Comparison of ENCODE assay signal across 8 mouse cellular contexts in genomic region chr11:83418566-83418965, GRCm38 (mm10). TPM values are rescaled to one million over a fixed set of nuclear protein-coding genes. Genes with fewer than 3 reads are reported as not detected.
DNase-seq lines count a peak whose midpoint lies in the region; ATAC-seq and TF ChIP-seq lines count a peak whose summit lies in the region.
"Had no signal": no experiment of that assay in that cellular context is flagged by ENCODE, and none has a peak within 500 bp of the region (broad histone marks: within the 10 kb centered on the region; RNA-seq: fewer than 3 reads in every experiment).

No protein-coding gene starts in this region.

- peaks cover 11% of the 10 kb centered on the region; the same call in 1 of the 2 replicates for H3K27me3 ChIP-seq in lung, postnatal 0 days (replicated peaks; ENCODE audit: insufficient read depth, low read length)
- peaks cover 73% of the 10 kb centered on the region for H3K27me3 ChIP-seq in forebrain, embryonic 10.5 days (ENCODE audit: poor library complexity, severe bottlenecking)
- H3K27me3 ChIP-seq in midbrain, embryonic 12.5 days = peaks cover 71% of the 10 kb centered on the region

- ATAC-seq in lung, postnatal 0 days = peak; percentile 73
- ATAC-seq in midbrain, embryonic 12.5 days (ENCODE audit: low FRiP score, low read depth) = peak; percentile 38; the same call in 1 of the 2 replicates

- no peak overlapping the region for H3K9ac ChIP-seq in lung, postnatal 0 days (replicated peaks; ENCODE audit: low read depth)
- H3K9ac ChIP-seq in midbrain, embryonic 12.5 days (replicated peaks) = no peak overlapping the region

- 5% methylated on average over 38 of the region's 38 CpGs for whole genome bisulfite sequencing in lung, postnatal 0 days
- 8% methylated on average over 38 of the region's 38 CpGs for WGBS in forebrain, embryonic 10.5 days
- 7% methylated on average over 38 of the region's 38 CpGs for WGBS in midbrain, embryonic 12.5 days

- no peaks in the 10 kb centered on the region for H3K9me3 ChIP-seq in lung, postnatal 0 days (ENCODE audit: low read length)
- H3K9me3 ChIP-seq in forebrain, embryonic 10.5 days = no peaks in the 10 kb centered on the region
- H3K9me3 ChIP-seq in midbrain, embryonic 12.5 days = no peaks in the 10 kb centered on the region

- no peak for TF ChIP-seq EP300 in lung, postnatal 0 days (IDR thresholded peaks at IDR 0.05)

- H3K4me3 ChIP-seq in lung, postnatal 0 days (ENCODE audit: low read depth, low read length) = no peak overlapping the region
- peak overlapping the region; percentile 33 for H3K4me3 ChIP-seq in forebrain, embryonic 10.5 days
- peak overlapping the region; percentile 2; the same call in 1 of the 2 replicates for H3K4me3 ChIP-seq in layer of hippocampus, adult 2 months
- peak overlapping the region; percentile 24; the same call in 1 of the 2 replicates for H3K4me3 ChIP-seq in midbrain, embryonic 12.5 days

- H3K36me3 ChIP-seq in lung, postnatal 0 days (ENCODE audit: insufficient read depth, low read length) = no peaks in the 10 kb centered on the region
- H3K36me3 ChIP-seq in forebrain, embryonic 10.5 days (replicated peaks) = no peaks in the 10 kb centered on the region
- no peaks in the 10 kb centered on the region for H3K36me3 ChIP-seq in midbrain, embryonic 12.5 days

- peak; percentile 45 for DNase-seq in lung, postnatal 0 days (ENCODE audit: low spot score)
- no peak for DNase-seq in lung, postnatal 25 days (ENCODE audit: low spot score)
- no peak for DNase-seq in forebrain, embryonic 10.5 days (ENCODE audit: extremely low spot score, low spot score)
- peak in 1 of 2 experiments; percentile 44 for DNase-seq in layer of hippocampus, adult 2 months (ENCODE audit: low spot score in 2 of 2)
- DNase-seq in urinary bladder, postnatal 10 days (ENCODE audit: low spot score) = no peak
- no peak for DNase-seq in ovary, postnatal 14 days (ENCODE audit: low spot score)

- peak; percentile 36 for TF ChIP-seq CTCF in lung, postnatal 0 days (IDR thresholded peaks at IDR 0.05)
- TF ChIP-seq CTCF in layer of hippocampus, adult 2 months (conservative IDR thresholded peaks at IDR 0.05) = peak; percentile 25

- H3K4me2 ChIP-seq in lung, postnatal 0 days (replicated peaks; ENCODE audit: low read depth, low read length) = no peak overlapping the region
- H3K4me2 ChIP-seq in midbrain, embryonic 12.5 days (replicated peaks) = peak overlapping the region; percentile 41

- H3K27ac ChIP-seq in lung, postnatal 0 days (ENCODE audit: low read length) = no peak overlapping the region
- no peak overlapping the region for H3K27ac ChIP-seq in forebrain, embryonic 10.5 days
- H3K27ac ChIP-seq in layer of hippocampus, adult 2 months = peak overlapping the region; percentile 76
- H3K27ac ChIP-seq in midbrain, embryonic 12.5 days (replicated peaks) = no peak overlapping the region
- H3K27ac ChIP-seq: macrophage had no signal

- no peaks in the 10 kb centered on the region for H3K4me1 ChIP-seq in lung, postnatal 0 days (ENCODE audit: insufficient read depth, low read depth, low read length)
- peaks cover 30% of the 10 kb centered on the region for H3K4me1 ChIP-seq in forebrain, embryonic 10.5 days
- peaks cover 11% of the 10 kb centered on the region for H3K4me1 ChIP-seq in midbrain, embryonic 12.5 days

RNA-seq across cellular contexts. Expression of gene Rasl10b, which starts 9.6 kb away (rescaled TPM):
- 0.80 and 1.2 TPM in 2 replicates for polyA plus RNA-seq in lung, postnatal 0 days (2015; fragmentation: Nextera tagmentation; extraction: Ambion mirVana)
- 2.7 and 3.1 TPM in 2 replicates for polyA plus RNA-seq in forebrain, embryonic 10.5 days (2016; fragmentation: Nextera tagmentation; extraction: Ambion mirVana)
- total RNA-seq in layer of hippocampus, adult 2 months (2021) = 100 to 1,000 TPM; 229 to 234 TPM
- 13.6 and 13.9 TPM in 2 replicates for polyA plus RNA-seq in midbrain, embryonic 12.5 days (2016; fragmentation: Nextera tagmentation; extraction: Ambion mirVana)

RNA-seq across cellular contexts. Expression of gene Gas2l2, which starts 10.7 kb away (rescaled TPM):
- 1.8 and 2.2 TPM in 2 replicates for polyA plus RNA-seq in lung, postnatal 0 days (2015; fragmentation: Nextera tagmentation; extraction: Ambion mirVana)
- 0.07 TPM in 1 of 2 replicates, not detected in the other for polyA plus RNA-seq in forebrain, embryonic 10.5 days (2016; fragmentation: Nextera tagmentation; extraction: Ambion mirVana)
- under 1 TPM in 1 of 2 experiments, not detected in 1; 0.28 TPM for total RNA-seq in layer of hippocampus, adult 2 months (2021)
- polyA plus RNA-seq in midbrain, embryonic 12.5 days (2016; fragmentation: Nextera tagmentation; extraction: Ambion mirVana) = not detected in 2 replicates
- polyA plus RNA-seq: macrophage had no signal

RNA-seq across cellular contexts. Expression of gene 1700020L24Rik, which starts 18.9 kb away (rescaled TPM):
- polyA plus RNA-seq in lung, postnatal 0 days (2015; fragmentation: Nextera tagmentation; extraction: Ambion mirVana) = 0.23 and 0.54 TPM in 2 replicates
- 0.25 and 0.36 TPM in 2 replicates for polyA plus RNA-seq in forebrain, embryonic 10.5 days (2016; fragmentation: Nextera tagmentation; extraction: Ambion mirVana)
- not detected for total RNA-seq in layer of hippocampus, adult 2 months (2021)
- 0.29 TPM in 1 of 2 replicates, not detected in the other for polyA plus RNA-seq in midbrain, embryonic 12.5 days (2016; fragmentation: Nextera tagmentation; extraction: Ambion mirVana)
- polyA plus RNA-seq: macrophage had no signal

RNA-seq across cellular contexts. Expression of gene Mmp28, which starts 44.3 kb away (rescaled TPM):
- 4.2 and 5.1 TPM in 2 replicates for polyA plus RNA-seq in lung, postnatal 0 days (2015; fragmentation: Nextera tagmentation; extraction: Ambion mirVana)
- 0.70 and 1.1 TPM in 2 replicates for polyA plus RNA-seq in forebrain, embryonic 10.5 days (2016; fragmentation: Nextera tagmentation; extraction: Ambion mirVana)
- total RNA-seq in layer of hippocampus, adult 2 months (2021) = 1 to 10 TPM; 3.0 to 3.3 TPM
- 2.1 and 3.3 TPM in 2 replicates for polyA plus RNA-seq in midbrain, embryonic 12.5 days (2016; fragmentation: Nextera tagmentation; extraction: Ambion mirVana)

RNA-seq across cellular contexts. Expression of gene Taf15, which starts 54.3 kb away (rescaled TPM):
- polyA plus RNA-seq in lung, postnatal 0 days (2015; fragmentation: Nextera tagmentation; extraction: Ambion mirVana) = 3.2 and 4.4 TPM in 2 replicates
- polyA plus RNA-seq in forebrain, embryonic 10.5 days (2016; fragmentation: Nextera tagmentation; extraction: Ambion mirVana) = 14.2 and 14.6 TPM in 2 replicates
- 10 to 100 TPM; 81.2 to 93.6 TPM for total RNA-seq in layer of hippocampus, adult 2 months (2021)
- polyA plus RNA-seq in midbrain, embryonic 12.5 days (2016; fragmentation: Nextera tagmentation; extraction: Ambion mirVana) = 13.3 and 17.0 TPM in 2 replicates
